Mouse (Mus musculus): Measurements from ENCODE around the gene Mycn. TPM values are rescaled to one million over a fixed set of nuclear protein-coding genes. Genes with fewer than 3 reads are reported as not detected.
A peak's percentile ranks its signal among the peaks of the same experiment; 100 is the strongest.

Mycn gene
- polyA plus RNA-seq (2012; rRNA removed) = 14.0 and 18.6 TPM in 2 replicates

GRCm38 (mm10) chr12:12941661-12942363 lies at the start of gene Mycn:
Mycn (minus strand) TSS chr12:12941914.
- peak in 1 of 2 experiments; percentile 77 for DNase-seq (ENCODE audit: extremely low spot score in 1 of 2, low spot score in 1 of 2)

- DNase-seq (ENCODE audit: extremely low spot score in 1 of 2, low spot score in 1 of 2) = no peak
These were observed 45.7 kb upstream of the Mycn start for GRCm38 (mm10) chr12:12987376-12987775.

DNA sequence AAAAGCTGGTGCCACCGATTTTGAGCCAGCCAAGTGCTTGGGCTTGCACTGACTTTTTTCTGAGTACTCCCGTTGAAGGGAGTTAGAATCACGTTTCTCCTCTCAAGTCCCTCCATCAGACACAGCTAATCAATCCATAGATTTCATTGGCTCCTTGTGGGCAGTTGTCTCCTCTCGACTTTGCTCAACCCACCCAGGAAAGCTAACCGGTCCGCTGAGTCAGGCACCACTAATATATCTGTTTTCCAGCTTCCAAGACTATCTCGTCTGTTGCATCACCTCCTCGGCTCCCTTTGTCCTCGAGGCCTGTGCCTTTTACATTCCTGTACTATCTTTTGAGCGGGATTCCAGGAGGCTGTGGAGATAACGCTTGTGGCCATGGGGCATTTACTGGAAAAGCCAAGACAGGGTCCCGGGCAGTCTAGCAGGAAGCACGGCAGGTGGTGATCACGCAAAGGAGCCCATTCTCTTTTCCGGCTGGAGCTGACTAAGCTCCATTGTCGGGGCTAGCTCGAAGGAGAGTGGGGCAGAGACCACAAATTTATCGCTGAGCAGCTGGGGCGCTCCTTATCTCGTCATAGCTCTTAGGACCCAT lies 45.0 kb upstream of the Mycn start:
- no peak for DNase-seq (ENCODE audit: extremely low spot score in 1 of 2, low spot score in 1 of 2)

- no peak for DNase-seq (ENCODE audit: extremely low spot score in 1 of 2, low spot score in 1 of 2)
These were observed 41.3 kb upstream of the Mycn start for GRCm38 (mm10) chr12:12983032-12983431.

DNA sequence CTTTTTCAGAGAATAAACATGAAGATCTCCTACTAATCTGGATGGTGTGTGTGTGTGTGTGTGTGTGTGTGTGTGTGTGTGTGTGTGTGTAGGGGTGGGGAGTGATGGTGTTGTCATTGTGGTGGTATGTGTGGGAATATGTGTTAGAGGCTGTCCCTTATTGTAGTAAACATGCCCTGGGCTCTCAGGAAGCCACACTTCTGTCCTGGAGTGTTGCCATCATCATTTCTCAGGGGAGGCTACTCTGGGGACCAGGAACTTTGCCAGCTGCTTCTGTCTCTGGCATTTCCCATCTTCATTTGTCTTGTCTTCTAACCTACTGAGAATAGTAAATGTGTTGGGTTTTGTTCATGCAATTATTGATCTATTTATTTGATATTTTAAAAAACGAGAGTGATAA lies 33.7 kb upstream of the Mycn start:
- DNase-seq (ENCODE audit: extremely low spot score in 1 of 2, low spot score in 1 of 2) = no peak

GRCm38 (mm10) chr12:12972756-12973435 lies 31.2 kb upstream of the Mycn start:
- DNase-seq (ENCODE audit: extremely low spot score in 1 of 2, low spot score in 1 of 2) = no peak

DNA sequence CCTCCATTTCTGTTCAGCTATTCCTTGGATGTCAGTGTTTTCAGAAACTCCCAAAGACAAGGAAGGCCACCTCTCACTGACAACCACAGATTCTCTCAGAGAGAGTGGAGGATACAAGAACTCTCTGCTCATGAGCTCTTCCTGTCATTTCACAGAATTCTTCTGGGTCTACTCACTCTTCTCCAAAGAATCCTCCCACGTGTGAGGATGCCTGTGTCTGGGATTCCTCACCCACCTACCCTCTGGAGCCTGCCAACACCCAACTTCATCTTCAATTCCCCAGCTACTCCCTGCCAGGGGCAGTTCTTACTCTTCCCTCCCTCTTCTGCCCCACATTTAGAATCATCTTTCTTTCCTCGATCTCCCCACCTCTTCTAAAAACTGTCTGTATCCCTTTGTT lies 26.2 kb upstream of the Mycn start:
- peak; percentile 18 to 70 for DNase-seq (ENCODE audit: extremely low spot score in 1 of 2, low spot score in 1 of 2)

DNA sequence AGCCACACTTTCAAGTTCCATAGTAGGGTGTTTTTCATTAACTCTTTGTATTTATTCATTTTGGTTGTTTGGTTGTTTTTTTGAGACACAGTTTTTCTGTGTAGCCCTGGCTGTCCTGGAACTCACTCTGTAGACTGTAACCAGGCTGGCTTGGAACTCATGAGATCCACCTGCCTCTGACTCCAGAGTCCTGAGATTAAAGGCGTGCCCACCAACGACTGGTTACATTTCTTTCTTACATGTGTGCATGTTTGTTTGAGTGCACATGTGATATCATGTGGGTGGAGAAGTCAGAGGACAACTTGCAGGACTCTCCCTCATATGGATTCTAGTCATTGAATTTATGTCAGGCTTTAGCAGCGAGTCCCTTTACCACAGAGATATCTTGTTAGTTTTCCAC lies 23.1 kb upstream of the Mycn start:
- DNase-seq (ENCODE audit: extremely low spot score in 1 of 2, low spot score in 1 of 2) = no peak

DNA sequence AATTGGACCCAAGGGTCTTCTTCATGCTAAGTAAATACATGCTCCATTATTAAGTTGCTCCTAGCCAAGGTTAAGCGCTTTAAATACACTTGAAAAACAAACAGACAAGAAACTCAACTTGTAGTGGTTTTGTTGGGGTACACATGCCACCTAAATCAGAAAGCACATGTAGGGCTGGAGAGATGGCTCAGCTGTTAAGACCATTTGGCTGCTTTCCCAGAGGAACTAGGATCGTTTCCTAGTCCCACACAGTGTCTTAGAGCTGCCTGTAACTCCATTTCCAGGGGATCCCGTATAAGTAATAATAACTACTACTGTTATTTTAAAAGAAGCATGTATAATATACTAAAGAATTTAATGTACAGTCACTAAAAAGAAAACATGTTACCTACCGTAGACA lies 5.9 kb upstream of the Mycn start:
- no peak for DNase-seq (ENCODE audit: extremely low spot score in 1 of 2, low spot score in 1 of 2)

DNA sequence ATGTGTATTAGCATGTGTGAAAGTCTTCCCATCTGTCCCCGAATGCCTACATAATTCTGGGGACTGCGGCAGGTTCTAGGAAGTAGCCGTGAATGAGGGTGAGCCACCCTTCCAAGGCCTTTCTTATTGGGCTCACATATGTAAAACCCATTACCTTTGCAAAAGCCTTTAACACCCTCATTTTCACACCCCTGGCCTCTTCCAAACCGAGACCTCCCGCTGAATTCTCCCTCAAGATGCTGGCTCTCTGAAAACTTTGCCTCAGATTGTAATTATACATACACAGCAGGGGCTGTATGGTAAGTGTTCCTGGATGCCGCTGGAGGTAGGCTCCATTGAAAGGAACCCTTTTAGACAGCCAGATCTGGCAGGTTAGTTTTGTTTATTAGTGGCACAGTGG lies 1.6 kb upstream of the Mycn start:
- no peak for DNase-seq (ENCODE audit: extremely low spot score in 1 of 2, low spot score in 1 of 2)

GRCm38 (mm10) chr12:12942364-12943050 lies 793 bp upstream of the Mycn start:
- DNase-seq (ENCODE audit: extremely low spot score in 1 of 2, low spot score in 1 of 2) = peak; percentile 66 to 91

GRCm38 (mm10) chr12:12941129-12941504 lies 597 bp downstream of the Mycn start:
- peak in 1 of 2 experiments; percentile 15 for DNase-seq (ENCODE audit: extremely low spot score in 1 of 2, low spot score in 1 of 2)

DNA sequence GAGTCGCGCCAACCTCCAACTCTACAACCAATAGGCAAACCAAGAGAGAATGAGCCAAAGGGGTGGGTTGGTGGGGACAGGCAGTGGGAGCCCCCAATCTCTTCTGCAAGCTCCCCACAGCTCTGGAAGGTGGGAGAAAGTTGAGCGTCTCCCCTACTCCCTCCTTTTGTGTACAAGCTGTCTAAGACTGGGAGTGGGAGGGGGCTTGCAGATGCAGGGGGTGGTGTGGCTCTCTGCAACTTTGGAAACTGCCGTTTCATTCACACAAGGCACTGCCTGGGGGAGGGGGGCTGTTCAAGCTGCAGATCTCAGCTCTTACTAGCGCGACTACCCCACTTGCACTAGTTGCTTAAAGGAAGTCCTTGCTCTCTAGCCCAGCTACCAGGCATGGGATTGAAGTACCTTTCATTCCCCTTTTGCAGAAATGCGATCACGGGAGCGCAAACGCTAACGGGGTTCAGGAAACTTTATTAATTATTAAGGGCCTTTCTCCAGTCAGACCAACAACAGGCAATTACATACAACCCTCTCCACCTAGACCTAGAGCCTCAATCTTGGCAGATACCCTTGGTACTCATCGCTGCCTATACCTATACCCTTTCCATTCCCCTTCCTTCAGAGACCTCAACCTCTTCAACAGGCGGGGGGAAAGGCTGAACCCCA lies 1.1 kb downstream of the Mycn start:
- DNase-seq (ENCODE audit: extremely low spot score in 1 of 2, low spot score in 1 of 2) = peak in 1 of 2 experiments; percentile 58

DNA sequence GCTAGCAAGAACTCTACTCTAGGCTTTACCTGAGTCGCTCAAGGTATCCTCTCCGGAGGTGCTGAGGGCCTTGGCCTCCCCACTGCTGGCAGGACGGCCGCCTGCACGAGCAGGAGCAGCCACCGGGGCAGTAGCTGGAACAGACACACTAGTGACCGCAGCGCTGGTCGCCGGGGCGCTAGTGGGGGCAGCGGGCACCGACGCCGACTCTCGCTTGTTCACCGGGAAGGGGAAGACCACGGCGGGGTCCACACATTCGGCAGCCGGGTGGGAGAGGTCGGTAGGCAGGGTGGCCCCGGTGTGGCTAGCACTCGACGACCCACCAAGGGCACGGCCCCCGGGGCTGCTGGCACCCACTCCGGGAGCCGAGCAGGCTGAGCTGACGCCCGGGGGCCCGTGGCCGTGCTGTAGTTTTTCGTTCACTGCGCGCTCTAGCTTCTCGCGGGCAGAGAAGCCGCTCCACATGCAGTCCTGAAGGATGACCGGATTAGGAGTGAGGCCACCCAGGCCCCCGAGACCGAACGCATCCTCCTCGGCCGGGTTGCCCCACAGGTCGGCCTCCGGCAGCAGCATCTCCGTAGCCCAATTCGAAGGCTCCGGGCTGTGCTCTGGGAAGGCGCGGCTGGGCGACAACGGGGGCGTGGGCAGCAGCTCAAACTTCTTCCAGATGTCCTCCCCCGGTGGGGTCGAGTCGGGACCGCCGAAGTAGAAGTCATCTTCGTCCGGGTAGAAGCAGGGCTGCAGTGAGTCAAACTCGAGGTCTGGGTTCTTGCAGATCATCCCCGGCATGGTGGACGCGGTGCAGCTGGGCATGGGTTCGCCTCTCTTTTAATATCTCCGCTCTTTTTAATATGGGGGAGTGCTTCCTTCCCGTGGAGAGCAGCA lies 1.9 kb downstream of the Mycn start:
- peak in 1 of 2 experiments; percentile 30 for DNase-seq (ENCODE audit: extremely low spot score in 1 of 2, low spot score in 1 of 2)

DNA sequence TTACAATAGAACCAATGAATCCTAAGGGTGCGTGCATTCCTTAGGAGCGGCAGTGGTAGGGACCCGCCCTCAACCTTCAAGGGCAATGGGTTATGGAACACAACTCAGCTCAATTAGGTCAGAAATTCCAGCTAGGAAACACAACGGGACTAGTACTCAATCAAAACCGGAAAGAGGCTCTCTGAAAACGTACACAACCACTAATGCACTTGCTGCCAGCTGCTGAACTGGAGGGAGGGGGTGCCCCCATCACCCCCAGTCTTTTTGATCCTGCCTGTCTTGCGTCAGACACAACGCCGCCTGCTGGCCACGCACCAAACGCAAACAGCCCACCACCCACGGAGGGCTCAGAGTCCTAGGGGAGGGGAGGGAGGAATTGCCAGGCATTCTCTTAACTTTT lies 2.9 kb downstream of the Mycn start:
- DNase-seq (ENCODE audit: extremely low spot score in 1 of 2, low spot score in 1 of 2) = peak in 1 of 2 experiments; percentile 80

GRCm38 (mm10) chr12:12938361-12938760 lies 3.4 kb downstream of the Mycn start:
- peak; percentile 52 to 82 for DNase-seq (ENCODE audit: extremely low spot score in 1 of 2, low spot score in 1 of 2)

GRCm38 (mm10) chr12:12937746-12938145 lies 4.0 kb downstream of the Mycn start:
- DNase-seq (ENCODE audit: extremely low spot score in 1 of 2, low spot score in 1 of 2) = peak in 1 of 2 experiments; percentile 16

GRCm38 (mm10) chr12:12937088-12937487 lies 4.6 kb downstream of the Mycn start:
- peak in 1 of 2 experiments; percentile 34 for DNase-seq (ENCODE audit: extremely low spot score in 1 of 2, low spot score in 1 of 2)

DNA sequence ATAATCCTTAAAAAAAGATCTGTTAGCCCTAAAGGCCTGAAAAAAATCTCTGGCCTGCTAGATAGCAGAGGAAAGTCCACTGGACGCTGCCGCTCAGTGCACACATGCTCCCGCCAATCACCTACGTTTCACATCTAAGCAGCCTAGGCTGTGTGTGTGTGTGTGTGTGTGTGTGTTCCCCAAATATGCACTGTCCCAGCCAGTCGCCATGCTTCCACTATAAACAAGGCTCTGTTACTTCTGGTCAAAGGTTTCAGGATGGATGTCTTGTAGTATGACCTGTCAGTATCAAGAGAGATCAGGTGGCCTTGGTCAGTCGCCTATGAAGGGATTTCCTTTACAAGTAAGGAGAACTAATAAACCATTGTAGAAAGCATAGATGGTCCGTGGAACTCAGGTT lies 9.5 kb downstream of the Mycn start:
- no peak for DNase-seq (ENCODE audit: extremely low spot score in 1 of 2, low spot score in 1 of 2)

GRCm38 (mm10) chr12:12928239-12928638 lies 13.5 kb downstream of the Mycn start:
- DNase-seq (ENCODE audit: extremely low spot score in 1 of 2, low spot score in 1 of 2) = no peak

Measured in frontal cortex, adult 2 months (tissue).